Mouse (Mus musculus) myocyte (in vitro differentiated cells): ENCODE results near the gene Zfp69. TPM values are rescaled to one million over a fixed set of nuclear protein-coding genes. Genes with fewer than 3 reads are reported as not detected.

Source experiments
- H3K27me3 ChIP-seq: one replicate; pipeline ENCODE4 v1.6.1; 2011; ENCODE audit not compliant: control insufficient read depth, insufficient read depth, insufficient read length
- H3K36me3 ChIP-seq: one replicate; pipeline ENCODE4 v1.6.1; 2011; ENCODE audit not compliant: control insufficient read depth, insufficient read depth
- H3K4me2 ChIP-seq: one replicate; pipeline ENCODE4 v1.6.1; 2011; ENCODE audit warnings: low read depth, control low read depth
- H3K4me3 ChIP-seq: one replicate; pipeline ENCODE4 v1.5.1; 2011; ENCODE audit warnings: mild to moderate bottlenecking, control low read depth, moderate library complexity
- H3K79me2 ChIP-seq: one replicate; pipeline ENCODE4 v1.6.1; 2011; ENCODE audit not compliant: control insufficient read depth, insufficient read depth
- H3ac ChIP-seq: one replicate; pipeline ENCODE4 v1.6.1; 2011; ENCODE audit not compliant: control insufficient read depth, insufficient read length
- CEBPB ChIP-seq: IDR thresholded peaks from 2 replicates; pipeline ENCODE4 v1.6.1; 2011; ENCODE audit warnings: mild to moderate bottlenecking, moderate library complexity; ENCODE audit not compliant: poor library complexity, insufficient read depth, severe bottlenecking
- E2F4 ChIP-seq: IDR thresholded peaks from one replicate; pipeline ENCODE4 v1.6.1; 2011; ENCODE audit warnings: mild to moderate bottlenecking, control low read depth, moderate library complexity; ENCODE audit not compliant: insufficient read depth
- MAX ChIP-seq: IDR thresholded peaks from one replicate; pipeline ENCODE4 v1.6.1; 2011; ENCODE audit warnings: low read depth, mild to moderate bottlenecking, control low read depth
- MYOD1 ChIP-seq, 3 experiments: IDR thresholded peaks; one replicate each; pipeline ENCODE4 v1.6.1; 2011; ENCODE audit warnings: control low read depth in 2 of 3, low read depth in 2 of 3, mild to moderate bottlenecking in 2 of 3, moderate library complexity in 1 of 3; ENCODE audit not compliant: insufficient read length in 2 of 3, control insufficient read depth in 1 of 3
- MYOG ChIP-seq, 3 experiments: IDR thresholded peaks; one replicate each; pipeline ENCODE4 v1.6.1; 2011; ENCODE audit warnings: control low read depth in 2 of 3, low read depth in 2 of 3, mild to moderate bottlenecking in 2 of 3; ENCODE audit not compliant: insufficient read length in 2 of 3, control insufficient read depth in 1 of 3, insufficient read depth in 1 of 3
- POLR2A ChIP-seq: IDR thresholded peaks from one replicate; pipeline ENCODE4 v1.6.1; 2011; ENCODE audit warnings: low read depth, mild to moderate bottlenecking, control low read depth, moderate library complexity; ENCODE audit not compliant: insufficient read length
- POLR2AphosphoS2 ChIP-seq: IDR thresholded peaks from one replicate; pipeline ENCODE4 v1.6.1; 2011; ENCODE audit warnings: low read depth, control low read depth; ENCODE audit not compliant: insufficient read length
- REST ChIP-seq: IDR thresholded peaks from one replicate; pipeline ENCODE4 v1.6.1; 2011; ENCODE audit warnings: mild to moderate bottlenecking, control low read depth, moderate library complexity; ENCODE audit not compliant: insufficient read depth, insufficient read length
- SRF ChIP-seq: IDR thresholded peaks from one replicate; pipeline ENCODE4 v1.6.1; 2011; ENCODE audit warnings: low read depth; ENCODE audit not compliant: control insufficient read depth, insufficient read length
- TCF12 ChIP-seq: IDR thresholded peaks from one replicate; pipeline ENCODE4 v1.6.1; 2011; ENCODE audit warnings: mild to moderate bottlenecking, control low read depth; ENCODE audit not compliant: poor library complexity, insufficient read depth, severe bottlenecking
- TCF3 ChIP-seq: IDR thresholded peaks from one replicate; pipeline ENCODE4 v1.6.1; 2011; ENCODE audit warnings: low read depth, control low read depth; ENCODE audit not compliant: insufficient read length
- USF1 ChIP-seq: IDR thresholded peaks from one replicate; pipeline ENCODE4 v1.6.1; 2011; ENCODE audit warnings: low read depth, mild to moderate bottlenecking, control low read depth, moderate library complexity
- polyA plus RNA-seq: library from polyadenylated mRNA; unstranded; fragments of >200 nt; fragmentation: generic; extraction: Trizol; gene quantifications from one replicate; pipeline ENCODE4 v1.2.1, GENCODE M21; 2012; ENCODE audit warnings: missing spikeins

Zfp69 gene
- polyA plus RNA-seq, 1 experiment, result 0.61 TPM

- Histone ChIP-seq H3K27me3 (no peaks in the 10 kb centered on the region), H3K79me2 (peaks cover 10% of the 10 kb centered on the region), H3K36me3 (no peaks in the 10 kb centered on the region), H3K4me2 (no peak overlapping the region), H3K4me3 (no peak overlapping the region), H3ac (no peak overlapping the region)
- TF ChIP-seq USF1 (no peak), E2F4 (no peak)
Measured at GRCm38 (mm10) chr4:120928686-120929085, 22.8 kb downstream of the Zfp69 start.

- Histone ChIP-seq H3K79me2 (peaks cover 21% of the 10 kb centered on the region), H3K4me3 (peak overlapping the region; percentile 82), H3K27me3 (no peaks in the 10 kb centered on the region), H3K36me3 (peaks cover 8% of the 10 kb centered on the region), H3K4me2 (peak overlapping the region; percentile 79), H3ac (no peak overlapping the region)
- TF ChIP-seq MYOD1 (IDR thresholded peaks at IDR 0.05; ENCODE audit: control insufficient read depth in 1 of 3, insufficient read length in 2 of 3, low read depth in 2 of 3) (no peak), MYOG (IDR thresholded peaks at IDR 0.05; ENCODE audit: control insufficient read depth in 1 of 3, insufficient read depth in 1 of 3, insufficient read length in 2 of 3, low read depth in 2 of 3) (no peak), USF1 (peak; percentile 91)
Measured at GRCm38 (mm10) chr4:120925386-120925785, 26.1 kb downstream of the Zfp69 start.

- Histone ChIP-seq H3K36me3 (peaks cover 14% of the 10 kb centered on the region), H3K79me2 (peaks cover 21% of the 10 kb centered on the region), H3ac (peak within 1 kb of the TSS; percentile 51), H3K27me3 (no peaks in the 10 kb centered on the region), H3K4me2 (peak within 1 kb of the TSS; percentile 79), H3K4me3 (peak within 1 kb of the TSS; percentile 82)
- TF ChIP-seq USF1 (no peak), POLR2A (peak; percentile 95), MYOD1 (IDR thresholded peaks at IDR 0.05; ENCODE audit: control insufficient read depth in 1 of 3, insufficient read length in 2 of 3, low read depth in 2 of 3) (peak in 2 of 3 experiments; percentile 40 to 57), POLR2AphosphoS2 (peak; percentile 98), REST (peak; percentile 42), MYOG (IDR thresholded peaks at IDR 0.05; ENCODE audit: control insufficient read depth in 1 of 3, insufficient read depth in 1 of 3, insufficient read length in 2 of 3, low read depth in 2 of 3) (no peak), E2F4 (no peak), TCF12 (no peak), CEBPB (no peak), MAX (no peak), SRF (peak; percentile 37), TCF3 (no peak)
Measured at GRCm38 (mm10) chr4:120924554-120925299, 26.8 kb downstream of the Zfp69 start, which contains the start of gene Exo5. Gene Exo5 (minus strand): TSS chr4:120925017.

- Histone ChIP-seq H3K36me3 (peaks cover 14% of the 10 kb centered on the region), H3K4me3 (no peak overlapping the region), H3ac (no peak overlapping the region), H3K4me2 (no peak overlapping the region), H3K79me2 (peaks cover 21% of the 10 kb centered on the region), H3K27me3 (no peaks in the 10 kb centered on the region)
- TF ChIP-seq REST, result no peak
- TF ChIP-seq MYOG (IDR thresholded peaks at IDR 0.05; ENCODE audit: control insufficient read depth in 1 of 3, insufficient read depth in 1 of 3, insufficient read length in 2 of 3, low read depth in 2 of 3), result no peak
- TF ChIP-seq CEBPB, result no peak
- TF ChIP-seq POLR2A, result no peak
- TF ChIP-seq SRF, result no peak
- TF ChIP-seq MYOD1 (IDR thresholded peaks at IDR 0.05; ENCODE audit: control insufficient read depth in 1 of 3, insufficient read length in 2 of 3, low read depth in 2 of 3), result no peak
- TF ChIP-seq TCF12, result no peak
- TF ChIP-seq E2F4, result no peak
- TF ChIP-seq TCF3, result no peak
- no peak for TF ChIP-seq MAX
- TF ChIP-seq POLR2AphosphoS2, result no peak
- TF ChIP-seq USF1, result no peak
Measured at GRCm38 (mm10) chr4:120921461-120921860, 30.0 kb downstream of the Zfp69 start.

GRCm38 (mm10) chr4:120914501-120914900 is 37.0 kb downstream of the Zfp69 start:
- no peak overlapping the region for H3K4me2 ChIP-seq
- no peaks in the 10 kb centered on the region for H3K36me3 ChIP-seq
- H3K79me2 ChIP-seq, result no peaks in the 10 kb centered on the region
- no peak overlapping the region for H3ac ChIP-seq
- no peaks in the 10 kb centered on the region for H3K27me3 ChIP-seq
- no peak overlapping the region for H3K4me3 ChIP-seq
- TF ChIP-seq USF1 (no peak), CEBPB (no peak), TCF12 (no peak), POLR2A (no peak), MAX (no peak), REST (no peak), POLR2AphosphoS2 (no peak), MYOG (IDR thresholded peaks at IDR 0.05; ENCODE audit: control insufficient read depth in 1 of 3, insufficient read depth in 1 of 3, insufficient read length in 2 of 3, low read depth in 2 of 3) (no peak), TCF3 (no peak), MYOD1 (IDR thresholded peaks at IDR 0.05; ENCODE audit: control insufficient read depth in 1 of 3, insufficient read length in 2 of 3, low read depth in 2 of 3) (no peak), SRF (no peak), E2F4 (no peak)
